Mouse (Mus musculus): ENCODE measurements around the gene N4bp2l2. TPM values are rescaled to one million over a fixed set of nuclear protein-coding genes. Genes with fewer than 3 reads are reported as not detected.

Gene N4bp2l2
- polyA plus RNA-seq, 1 experiment, result 37.3 TPM

DNA sequence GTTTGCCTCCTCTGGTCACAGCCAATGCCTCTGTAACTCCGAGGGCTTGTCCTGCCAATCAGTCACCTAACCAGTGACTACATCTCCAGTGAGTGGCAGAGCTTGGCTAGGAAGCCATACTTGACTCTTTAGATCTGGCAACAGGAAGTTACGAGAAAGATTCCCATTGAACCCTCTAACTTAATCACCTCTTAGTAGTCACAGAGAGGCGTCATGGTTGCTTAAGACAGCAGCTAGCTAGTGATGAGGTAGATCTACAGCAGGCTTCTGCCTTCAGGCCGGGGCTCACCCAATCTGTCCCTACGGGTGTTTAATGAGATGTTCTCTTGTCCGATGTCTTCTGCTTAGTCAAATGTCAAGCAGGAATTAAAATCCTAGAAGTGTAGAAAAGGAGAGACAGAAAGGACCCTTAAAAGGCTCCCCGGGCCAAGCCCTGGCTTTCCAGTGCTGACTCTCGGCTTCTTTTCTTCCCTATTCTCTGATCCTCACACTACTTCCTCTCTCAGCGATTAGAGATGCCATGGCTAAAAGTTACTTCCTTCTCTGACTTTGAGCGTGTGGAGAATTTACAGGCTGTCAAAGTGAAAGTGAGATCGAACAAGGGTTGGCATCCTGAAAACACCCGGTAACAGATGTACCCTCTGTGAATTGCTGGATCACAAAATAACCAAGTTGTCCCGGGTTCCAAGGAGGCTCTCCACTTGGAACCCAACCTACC, 73.6 kb downstream of the N4bp2l2 start:
- Histone ChIP-seq H3K4me3 (replicated peaks; ENCODE audit: insufficient read depth, low read depth, low read length) (peak overlapping the region; percentile 80), H3K27ac (ENCODE audit: insufficient read depth, low read length) (no peak overlapping the region), H3K27me3 (ENCODE audit: control insufficient read depth, insufficient read depth, low read length) (no peaks in the 10 kb centered on the region), H3K4me1 (ENCODE audit: control insufficient read depth, insufficient read depth, low read length) (0 out of 2 replicates have a peak, but pooled peaks cover 4% of the 10 kb centered on the region)
- no peak for TF ChIP-seq CTCF (IDR thresholded peaks at IDR 0.05; ENCODE audit: borderline replicate concordance, insufficient read depth, low read depth, low read length)
- no peak for TF ChIP-seq POLR2A (IDR thresholded peaks at IDR 0.05; ENCODE audit: borderline replicate concordance, insufficient read depth, low read length)
- 66% methylated on average over 13 of the region's 13 CpGs for WGBS
- peak in 1 of 2 experiments; percentile 13 for DNase-seq

DNA sequence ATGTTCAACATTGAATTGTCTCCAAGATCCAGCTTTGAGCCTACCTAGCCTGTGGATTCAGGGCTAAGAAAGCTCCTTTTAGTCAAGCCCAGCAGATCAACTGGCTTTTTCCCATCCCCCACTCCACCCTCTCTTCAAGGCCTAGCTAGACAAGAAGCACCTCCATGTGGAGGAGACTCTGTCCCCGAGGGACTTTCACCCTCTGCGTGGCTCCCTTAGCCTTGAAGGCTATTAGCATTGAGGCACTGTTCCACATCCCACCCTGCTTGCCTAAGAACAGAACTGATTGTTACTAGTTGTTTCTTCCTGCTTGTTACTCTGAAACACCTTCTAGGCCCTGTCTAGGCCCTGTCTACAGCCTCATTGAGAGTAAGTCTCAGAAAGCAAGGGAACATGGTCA, 76.0 kb downstream of the N4bp2l2 start:
- Histone ChIP-seq H3K27ac (ENCODE audit: insufficient read depth, low read length) (no peak overlapping the region), H3K4me3 (replicated peaks; ENCODE audit: insufficient read depth, low read depth, low read length) (no peak overlapping the region), H3K27me3 (ENCODE audit: control insufficient read depth, insufficient read depth, low read length) (no peaks in the 10 kb centered on the region), H3K4me1 (ENCODE audit: control insufficient read depth, insufficient read depth, low read length) (0 out of 2 replicates have a peak, but pooled peaks cover 4% of the 10 kb centered on the region)
- DNase-seq, result no peak
- TF ChIP-seq CTCF (IDR thresholded peaks at IDR 0.05; ENCODE audit: borderline replicate concordance, insufficient read depth, low read depth, low read length) (no peak), POLR2A (IDR thresholded peaks at IDR 0.05; ENCODE audit: borderline replicate concordance, insufficient read depth, low read length) (no peak)
- WGBS, result 65% methylated on average over 2 of the region's 2 CpGs

DNA sequence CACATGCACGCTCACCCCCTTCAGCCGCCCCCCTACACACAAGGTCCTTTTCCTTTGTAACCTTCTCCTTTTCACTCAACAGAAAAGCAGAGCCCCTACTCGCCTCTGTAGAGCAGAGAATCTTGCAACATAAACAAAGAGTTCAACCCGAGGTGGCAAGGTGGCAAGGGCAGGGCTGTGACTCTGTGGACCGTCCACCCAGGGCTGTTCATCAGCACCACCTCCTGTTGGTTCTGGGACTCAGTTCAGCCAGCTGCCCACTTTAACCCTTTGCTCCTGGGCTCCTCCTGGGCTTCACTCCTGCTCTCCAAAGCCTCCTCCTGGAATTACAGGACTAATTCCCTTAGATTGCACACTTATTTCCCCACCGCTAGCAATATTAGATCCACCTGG, 81.7 kb downstream of the N4bp2l2 start:
- H3K27ac ChIP-seq (ENCODE audit: insufficient read depth, low read length), result no peak overlapping the region
- TF ChIP-seq POLR2A (IDR thresholded peaks at IDR 0.05; ENCODE audit: borderline replicate concordance, insufficient read depth, low read length) (no peak), CTCF (IDR thresholded peaks at IDR 0.05; ENCODE audit: borderline replicate concordance, insufficient read depth, low read depth, low read length) (no peak)
- H3K27me3 ChIP-seq (ENCODE audit: control insufficient read depth, insufficient read depth, low read length), result no peaks in the 10 kb centered on the region
- no peak overlapping the region for H3K4me3 ChIP-seq (replicated peaks; ENCODE audit: insufficient read depth, low read depth, low read length)
- H3K4me1 ChIP-seq (ENCODE audit: control insufficient read depth, insufficient read depth, low read length), result peaks cover 11% of the 10 kb centered on the region
- 54% methylated on average over 6 of the region's 6 CpGs for WGBS
- no peak for DNase-seq

DNA sequence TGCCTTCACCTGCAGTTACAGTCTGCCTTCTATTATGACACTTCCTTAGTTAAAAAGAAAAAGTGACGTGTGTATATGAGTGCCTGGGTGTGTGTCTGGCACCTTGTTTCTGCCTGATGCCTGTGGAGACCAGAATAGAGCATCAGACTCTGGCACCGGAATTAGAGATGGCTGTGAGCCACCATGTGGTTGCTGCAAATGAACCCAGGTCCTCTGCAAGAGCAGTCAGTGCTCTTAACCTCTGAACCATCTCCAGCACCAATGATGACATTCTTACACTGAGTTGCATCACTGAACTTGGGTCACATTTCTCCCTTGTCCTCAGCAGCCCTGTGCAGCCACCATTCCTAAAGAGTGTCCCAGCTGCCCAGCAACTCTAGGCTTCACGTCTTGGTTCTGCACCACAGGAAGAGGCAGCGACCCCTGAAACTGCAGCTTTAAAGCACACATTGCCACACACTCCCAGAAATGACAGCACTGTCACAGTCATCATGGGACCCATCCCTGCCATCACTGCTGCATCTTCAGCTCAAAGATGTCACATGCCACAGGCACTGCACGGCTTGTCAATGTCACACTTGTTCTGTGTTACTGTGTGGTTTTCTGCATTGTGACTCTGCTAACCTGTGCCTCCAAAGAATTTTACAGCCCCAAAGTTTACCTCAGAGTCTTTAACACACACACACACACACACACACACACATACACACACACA, 82.2 kb downstream of the N4bp2l2 start:
- peak; percentile 43 to 44 for DNase-seq
- no peak for TF ChIP-seq CTCF (IDR thresholded peaks at IDR 0.05; ENCODE audit: borderline replicate concordance, insufficient read depth, low read depth, low read length)
- no peak for TF ChIP-seq POLR2A (IDR thresholded peaks at IDR 0.05; ENCODE audit: borderline replicate concordance, insufficient read depth, low read length)
- WGBS, result 27% methylated on average over 5 of the region's 5 CpGs
- no peak overlapping the region for H3K4me3 ChIP-seq (replicated peaks; ENCODE audit: insufficient read depth, low read depth, low read length)
- H3K4me1 ChIP-seq (ENCODE audit: control insufficient read depth, insufficient read depth, low read length), result peaks cover 11% of the 10 kb centered on the region
- H3K27me3 ChIP-seq (ENCODE audit: control insufficient read depth, insufficient read depth, low read length), result no peaks in the 10 kb centered on the region
- no peak overlapping the region for H3K27ac ChIP-seq (ENCODE audit: insufficient read depth, low read length)

DNA sequence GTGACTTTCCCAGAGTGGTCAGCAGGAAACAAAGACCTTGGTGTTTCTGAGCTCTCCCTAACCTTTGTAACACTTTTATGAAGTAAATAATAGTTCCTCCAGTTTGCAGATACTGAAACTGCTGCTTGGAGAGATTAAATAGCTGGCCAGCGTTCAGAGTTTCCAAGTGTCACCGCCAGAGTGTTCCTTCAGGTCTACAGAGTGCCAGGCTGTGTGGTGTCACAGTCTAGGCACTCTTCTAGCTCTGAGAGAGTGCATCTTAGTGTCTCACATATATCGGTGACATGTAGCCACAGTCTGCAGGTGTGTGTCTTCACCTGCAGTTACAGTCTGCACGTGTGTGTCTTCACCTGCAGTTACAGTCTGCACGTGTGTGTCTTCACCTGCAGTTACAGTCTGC, 82.8 kb downstream of the N4bp2l2 start:
- H3K4me1 ChIP-seq (ENCODE audit: control insufficient read depth, insufficient read depth, low read length), result peaks cover 11% of the 10 kb centered on the region
- DNase-seq, result no peak
- no peaks in the 10 kb centered on the region for H3K27me3 ChIP-seq (ENCODE audit: control insufficient read depth, insufficient read depth, low read length)
- no peak overlapping the region for H3K27ac ChIP-seq (ENCODE audit: insufficient read depth, low read length)
- TF ChIP-seq POLR2A (IDR thresholded peaks at IDR 0.05; ENCODE audit: borderline replicate concordance, insufficient read depth, low read length), result no peak
- TF ChIP-seq CTCF (IDR thresholded peaks at IDR 0.05; ENCODE audit: borderline replicate concordance, insufficient read depth, low read depth, low read length), result no peak
- 61% methylated on average over 5 of the region's 5 CpGs for WGBS
- no peak overlapping the region for H3K4me3 ChIP-seq (replicated peaks; ENCODE audit: insufficient read depth, low read depth, low read length)

DNA sequence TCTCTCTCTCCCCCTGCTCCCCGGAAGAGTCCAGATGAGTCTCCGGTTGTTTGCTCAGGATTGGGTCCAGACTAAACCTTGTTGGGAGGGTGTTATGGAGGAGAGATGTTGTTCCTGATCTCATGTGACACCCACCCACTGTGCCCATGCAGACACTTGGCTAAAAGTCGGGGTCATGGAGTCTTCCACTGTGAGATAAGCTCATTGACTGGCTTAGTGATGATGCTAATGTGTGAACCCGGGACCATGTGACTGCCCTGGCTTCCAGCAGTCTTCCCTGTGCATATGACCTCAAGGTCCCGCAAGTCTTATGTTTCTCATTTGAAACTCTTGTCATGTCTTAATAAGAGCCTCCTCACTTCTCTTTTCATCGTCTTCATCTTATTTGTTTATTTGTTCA, 84.8 kb downstream of the N4bp2l2 start:
- no peaks in the 10 kb centered on the region for H3K27me3 ChIP-seq (ENCODE audit: control insufficient read depth, insufficient read depth, low read length)
- no peak overlapping the region for H3K4me3 ChIP-seq (replicated peaks; ENCODE audit: insufficient read depth, low read depth, low read length)
- DNase-seq, result peak in 1 of 2 experiments; percentile 12
- peaks cover 11% of the 10 kb centered on the region for H3K4me1 ChIP-seq (ENCODE audit: control insufficient read depth, insufficient read depth, low read length)
- TF ChIP-seq POLR2A (IDR thresholded peaks at IDR 0.05; ENCODE audit: borderline replicate concordance, insufficient read depth, low read length) (no peak), CTCF (IDR thresholded peaks at IDR 0.05; ENCODE audit: borderline replicate concordance, insufficient read depth, low read depth, low read length) (no peak)
- WGBS, result 26% methylated on average over 6 of the region's 6 CpGs
- no peak overlapping the region for H3K27ac ChIP-seq (ENCODE audit: insufficient read depth, low read length)

DNA sequence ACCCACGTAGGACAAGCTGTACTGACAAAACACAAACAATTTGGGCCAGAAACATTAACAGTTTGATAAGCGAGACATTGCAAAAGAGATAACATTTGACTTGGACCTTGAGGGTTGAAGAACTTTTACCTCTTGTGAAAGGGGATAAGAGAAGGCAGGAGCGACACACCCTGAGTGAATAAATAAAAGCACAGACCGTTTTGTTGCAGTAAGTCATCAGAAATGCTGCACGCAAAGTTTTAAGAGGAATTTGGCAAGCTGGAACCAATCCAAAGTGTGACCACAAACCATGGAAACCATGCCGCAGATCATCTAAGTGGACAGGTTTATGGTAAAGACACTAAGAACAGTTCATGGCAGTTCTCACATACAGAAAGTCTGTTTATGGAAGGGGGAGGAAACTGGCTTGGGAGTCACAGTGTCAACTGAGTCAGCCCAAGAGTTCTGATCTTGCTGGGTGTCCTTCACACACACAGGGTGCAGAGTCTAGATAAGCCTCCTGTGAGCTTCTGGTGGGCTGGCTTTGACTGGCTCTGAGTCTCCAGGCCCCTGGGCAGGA, 87.3 kb downstream of the N4bp2l2 start:
- no peak for TF ChIP-seq POLR2A (IDR thresholded peaks at IDR 0.05; ENCODE audit: borderline replicate concordance, insufficient read depth, low read length)
- no peak for TF ChIP-seq CTCF (IDR thresholded peaks at IDR 0.05; ENCODE audit: borderline replicate concordance, insufficient read depth, low read depth, low read length)
- H3K4me3 ChIP-seq (replicated peaks; ENCODE audit: insufficient read depth, low read depth, low read length), result no peak overlapping the region
- DNase-seq, result no peak
- H3K27me3 ChIP-seq (ENCODE audit: control insufficient read depth, insufficient read depth, low read length), result no peaks in the 10 kb centered on the region
- 75% methylated on average over 6 of the region's 6 CpGs for WGBS
- H3K27ac ChIP-seq (ENCODE audit: insufficient read depth, low read length), result no peak overlapping the region
- H3K4me1 ChIP-seq (ENCODE audit: control insufficient read depth, insufficient read depth, low read length), result peaks cover 4% of the 10 kb centered on the region

Data from cerebellum, adult 2 months (tissue).